Mouse (Mus musculus) liver, embryonic 14.5 days (tissue): Measurements from ENCODE around the gene Zfp53. TPM values are rescaled to one million over a fixed set of nuclear protein-coding genes. Genes with fewer than 3 reads are reported as not detected.

ENCODE experiments used
- ATAC-seq: fragments of 200-750 bp; cut with Nextera tagmentation; 2 replicates; pipeline ENCODE4 v1.8.0; 2017; ENCODE audit warnings: moderate number of reproducible peaks, mild to moderate bottlenecking, moderate library complexity; ENCODE audit not compliant: insufficient read depth
- DNase-seq, 3 experiments: peaks; one replicate each; pipeline ENCODE4 v3.0.0-alpha.2; 2012 to 2013; ENCODE audit warnings: low read depth in 3 of 3, low spot score in 3 of 3
- H3K27ac ChIP-seq: fragments of 300-500 bp; sonication (generic); 2 replicates; pipeline ENCODE4 v1.5.1; 2014; ENCODE audit warnings: moderate library complexity, mild to moderate bottlenecking, control low read depth, inconsistent platforms
- H3K27me3 ChIP-seq: fragments of 300-500 bp; sonication (generic); 2 replicates; pipeline ENCODE4 v1.6.1; 2014; ENCODE audit warnings: mild to moderate bottlenecking, low read length, moderate library complexity; ENCODE audit not compliant: control insufficient read depth, insufficient read depth
- H3K36me3 ChIP-seq: fragments of 300-500 bp; sonication (generic); replicated peaks from 2 replicates; pipeline ENCODE4 v1.6.1; 2014; ENCODE audit warnings: low read depth; ENCODE audit not compliant: control insufficient read depth, insufficient read depth
- H3K4me1 ChIP-seq, 2 experiments: fragments of 200-500 bp in 1 of 2; fragments of 300-500 bp in 1 of 2; sonication (generic) in 1 of 2; replicated peaks; 2 replicates each; pipeline ENCODE4 v1.6.1; 2012 to 2014; ENCODE audit warnings: antibody characterized with exemption in 1 of 2, inconsistent platforms in 1 of 2, low read length in 1 of 2; ENCODE audit not compliant: control insufficient read depth in 2 of 2, insufficient read depth in 2 of 2
- H3K4me2 ChIP-seq: fragments of 300-500 bp; sonication (generic); 2 replicates; pipeline ENCODE4 v1.6.1; 2014; ENCODE audit warnings: low read depth, mild to moderate bottlenecking, control low read depth, moderate library complexity
- H3K4me3 ChIP-seq, 2 experiments: fragments of 200-500 bp in 1 of 2; fragments of 300-500 bp in 1 of 2; sonication (generic) in 1 of 2; 2 replicates each; pipeline ENCODE4 v1.5.1; 2012 to 2014; ENCODE audit warnings: low read depth in 2 of 2, low read length in 2 of 2, mild to moderate bottlenecking in 2 of 2, control low read depth in 1 of 2, inconsistent platforms in 1 of 2, moderate library complexity in 1 of 2; ENCODE audit not compliant: insufficient read depth in 1 of 2
- H3K9ac ChIP-seq: fragments of 300-500 bp; sonication (generic); replicated peaks from 2 replicates; pipeline ENCODE4 v1.6.1; 2014; ENCODE audit warnings: mild to moderate bottlenecking, control low read depth, moderate library complexity
- H3K9me3 ChIP-seq: fragments of 300-500 bp; sonication (generic); 2 replicates; pipeline ENCODE4 v1.6.1; 2016; ENCODE audit warnings: low read length, mixed read lengths; ENCODE audit not compliant: control insufficient read depth
- CTCF ChIP-seq: IDR thresholded peaks from 2 replicates; pipeline ENCODE4 v1.5.1; 2016; ENCODE audit warnings: antibody characterized with exemption, low read depth, control low read depth
- EP300 ChIP-seq: IDR thresholded peaks from 2 replicates; pipeline ENCODE4 v1.6.1; 2016; ENCODE audit warnings: antibody characterized with exemption, low read depth
- WGBS: fragments of 180-500 bp; shearing (Covaris S2); extraction: QIAGEN DNeasy Blood & Tissue Kit; methylation state at CpG from one replicate; pipeline ENCODE4 v1.1.7; 2014; ENCODE audit not compliant: insufficient replicate concordance; 5-methylcytosine and 5-hydroxymethylcytosine counted together
- polyA plus RNA-seq, 2 experiments: library from polyadenylated mRNA; depleted of rRNA in 1 of 2; stranded (reverse) in 1 of 2; unstranded in 1 of 2; fragments of >200 nt; fragmentation: Nextera tagmentation in 1 of 2; extraction: Ambion mirVana in 1 of 2; gene quantifications; 2 replicates each; pipeline versions ENCODE4 v1.2.1 to v1.2.3; 2012 to 2014

Gene Zfp53
- polyA plus RNA-seq, 2 experiments, result 1.4 to 2.6 TPM

GRCm38 (mm10) chr17:21530645-21531330 lies 42.0 kb downstream of the Zfp53 start:
- Histone ChIP-seq H3K27ac (no peak overlapping the region), H3K36me3 (no peaks in the 10 kb centered on the region), H3K4me2 (no peak overlapping the region), H3K4me3 (no peak overlapping the region), H3K27me3 (no peaks in the 10 kb centered on the region), H3K9me3 (no peaks in the 10 kb centered on the region), H3K9ac (no peak overlapping the region), H3K4me1 (peaks cover 5 to 11% of the 10 kb centered on the region in 2 experiments; a peak in 3 of 4 replicates)
- ATAC-seq, result no peak
- no peak for DNase-seq
- WGBS, result 61% methylated on average over 5 of the region's 5 CpGs
- TF ChIP-seq CTCF (no peak), EP300 (no peak)

DNA sequence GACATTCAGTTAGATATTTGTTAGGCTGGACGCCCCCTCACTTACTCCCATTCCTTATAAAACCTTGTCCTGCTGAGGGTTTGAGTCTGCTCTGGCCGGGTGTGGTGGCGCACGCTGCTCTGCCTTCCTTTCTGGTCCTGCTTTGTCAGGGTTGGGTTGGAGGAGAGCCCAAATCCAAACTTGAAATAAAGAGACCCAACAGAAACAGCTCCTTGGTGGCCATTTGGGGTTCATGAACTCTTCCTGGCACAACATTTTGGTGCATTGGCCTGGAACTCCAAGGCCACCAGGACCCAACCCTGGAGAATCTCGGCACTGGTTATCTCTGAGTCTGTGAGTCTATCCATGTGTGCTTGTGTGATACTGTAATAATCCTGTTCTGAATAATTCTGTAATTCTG lies 42.8 kb downstream of the Zfp53 start:
- Histone ChIP-seq H3K9ac (no peak overlapping the region), H3K27ac (no peak overlapping the region), H3K27me3 (no peaks in the 10 kb centered on the region), H3K4me1 (peaks cover 5 to 11% of the 10 kb centered on the region in 2 experiments; a peak in 3 of 4 replicates), H3K36me3 (no peaks in the 10 kb centered on the region), H3K4me2 (peak overlapping the region; percentile 74), H3K9me3 (no peaks in the 10 kb centered on the region), H3K4me3 (peak overlapping the region; percentile 56 to 65; a peak in 3 of 4 replicates)
- TF ChIP-seq EP300 (no peak), CTCF (no peak)
- DNase-seq (no peak), ATAC-seq (no peak)
- WGBS, result 61% methylated on average over 5 of the region's 5 CpGs

- DNase-seq, result peak in 1 of 3 experiments; percentile 54
- Histone ChIP-seq H3K4me1 (peaks cover 5 to 11% of the 10 kb centered on the region in 2 experiments; a peak in 3 of 4 replicates), H3K36me3 (no peaks in the 10 kb centered on the region), H3K4me3 (peak overlapping the region; percentile 56 to 65), H3K4me2 (peak overlapping the region; percentile 74), H3K27me3 (no peaks in the 10 kb centered on the region), H3K9me3 (no peaks in the 10 kb centered on the region), H3K27ac (no peak overlapping the region), H3K9ac (peak overlapping the region; percentile 66)
- WGBS, result under 1% methylated on average over 50 of the region's 54 CpGs
- peak; percentile 58 for ATAC-seq
- peak; percentile 36 for TF ChIP-seq CTCF
- no peak for TF ChIP-seq EP300
These were observed 43.5 kb downstream of the Zfp53 start for GRCm38 (mm10) chr17:21532101-21532951.

DNA sequence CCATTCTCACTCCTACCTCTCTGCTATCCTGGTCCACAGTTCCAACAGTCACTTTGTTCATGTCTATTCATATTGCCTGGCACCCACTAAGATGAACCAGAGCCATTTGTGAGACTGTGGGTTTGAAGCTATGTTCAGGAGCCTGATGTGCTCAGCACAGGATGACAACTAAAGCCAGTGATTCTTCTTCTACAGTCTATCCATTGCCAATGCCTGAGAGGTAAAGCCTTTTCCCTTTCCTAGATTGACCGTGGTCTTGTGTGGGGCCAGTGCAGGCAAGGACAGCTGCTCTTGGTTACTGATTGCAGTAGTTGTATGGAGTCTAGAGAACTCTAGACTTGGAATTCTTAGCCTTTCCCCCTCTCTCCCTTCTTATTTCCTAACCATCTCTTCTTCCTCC lies 45.2 kb downstream of the Zfp53 start:
- no peak for DNase-seq
- no peak for ATAC-seq
- WGBS, result 78% methylated on average over 1 of the region's 1 CpGs
- Histone ChIP-seq H3K9ac (no peak overlapping the region), H3K4me2 (no peak overlapping the region), H3K27ac (no peak overlapping the region), H3K4me1 (peaks cover 5 to 11% of the 10 kb centered on the region in 2 experiments; a peak in 3 of 4 replicates), H3K36me3 (no peaks in the 10 kb centered on the region), H3K27me3 (no peaks in the 10 kb centered on the region), H3K4me3 (no peak overlapping the region), H3K9me3 (no peaks in the 10 kb centered on the region)
- TF ChIP-seq CTCF (no peak), EP300 (no peak)
